In the genomic region with DNA sequence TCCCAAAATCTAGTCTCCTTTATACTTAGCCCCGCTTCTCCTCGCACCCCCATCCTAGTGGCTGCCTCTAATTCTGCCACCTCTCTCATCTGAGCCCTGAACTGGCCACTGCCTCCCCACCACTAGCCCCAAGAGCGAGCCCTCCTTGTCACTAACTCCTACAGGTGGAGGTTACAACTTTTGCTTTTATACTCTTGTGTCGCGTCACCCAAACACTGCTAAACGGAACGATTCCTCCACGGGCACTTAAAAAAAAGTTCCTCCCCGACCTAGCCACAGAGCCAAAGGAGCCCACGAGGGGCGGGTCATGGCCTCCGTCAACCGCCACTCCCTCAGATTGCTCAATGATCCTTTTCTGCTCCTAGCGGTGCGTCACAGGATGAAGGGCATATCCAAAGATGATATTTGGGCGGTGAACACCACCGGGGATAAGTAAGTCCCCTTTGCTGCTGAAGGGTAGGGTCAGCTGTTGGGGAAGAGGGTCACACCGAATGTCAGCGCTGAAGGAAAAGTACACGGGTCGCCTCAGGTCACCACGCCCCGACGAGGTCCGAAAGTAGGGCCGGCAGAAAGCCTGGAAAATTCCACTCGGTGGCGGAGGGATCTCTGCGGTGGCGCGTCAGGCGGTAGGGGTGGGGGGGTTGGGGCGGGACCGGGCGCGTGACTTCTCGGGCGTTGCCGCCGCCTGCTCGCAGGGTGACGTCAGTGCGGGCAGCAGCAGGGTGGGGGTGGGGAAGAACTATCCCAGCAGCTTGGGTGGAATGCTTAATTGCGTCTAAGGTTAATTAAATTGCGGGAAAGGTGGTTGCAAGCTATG, we compare ENCODE assay signal across 7 mouse cellular contexts. TPM values are rescaled to one million over a fixed set of nuclear protein-coding genes. Genes with fewer than 3 reads are reported as not detected.
DNase-seq lines count a peak whose midpoint lies in the region; ATAC-seq and TF ChIP-seq lines count a peak whose summit lies in the region.

No protein-coding gene starts in this region.

- no peaks in the 10 kb centered on the region for H3K36me3 ChIP-seq in intestine, postnatal 0 days (ENCODE audit: control insufficient read depth, insufficient read depth)
- H3K36me3 ChIP-seq in midbrain, embryonic 12.5 days, result no peaks in the 10 kb centered on the region
- H3K36me3 ChIP-seq in small intestine, adult 2 months (ENCODE audit: control insufficient read depth, insufficient read depth, low read length), result peaks cover 16% of the 10 kb centered on the region

- H3K27ac ChIP-seq in intestine, postnatal 0 days (ENCODE audit: low read depth, low read length), result peak overlapping the region; percentile 99
- H3K27ac ChIP-seq in midbrain, embryonic 12.5 days (replicated peaks), result peak overlapping the region; percentile 98
- H3K27ac ChIP-seq in small intestine, adult 2 months (ENCODE audit: insufficient read depth, low read depth, low read length), result peak overlapping the region; percentile 100

- H3K4me3 ChIP-seq in intestine, postnatal 0 days (ENCODE audit: low read depth, low read length), result peak overlapping the region; percentile 57
- H3K4me3 ChIP-seq in midbrain, embryonic 12.5 days, result peak overlapping the region; percentile 32
- peak overlapping the region; percentile 83 for H3K4me3 ChIP-seq in small intestine, adult 2 months (ENCODE audit: low read depth, low read length)

- DNase-seq in adrenal gland, adult (ENCODE audit: inconsistent age in 2 of 2, low spot score in 1 of 2), result peak; percentile 96 to 99
- peak; percentile 93 for DNase-seq in embryo, embryonic 10.5 days (ENCODE audit: low spot score)
- DNase-seq in gastrocnemius, postnatal 4 days (ENCODE audit: low spot score in 2 of 2), result peak; percentile 94 to 97
- DNase-seq in left cerebral cortex, postnatal 4 days, result peak; percentile 95

- H3K9ac ChIP-seq in intestine, postnatal 0 days (ENCODE audit: low read depth, low read length), result peak overlapping the region; percentile 93
- H3K9ac ChIP-seq in midbrain, embryonic 12.5 days (replicated peaks), result peak overlapping the region; percentile 53

- peak; percentile 50 for TF ChIP-seq CTCF in intestine, postnatal 0 days (IDR thresholded peaks at IDR 0.05; ENCODE audit: low read depth)
- peak; percentile 17; the same call in 1 of the 2 replicates for TF ChIP-seq CTCF in small intestine, adult 2 months (IDR thresholded peaks at IDR 0.05; ENCODE audit: extremely low read depth, insufficient read length, insufficient replicate concordance, low read depth, low read length)

- peak; percentile 52 for ATAC-seq in intestine, postnatal 0 days
- peak; percentile 59 for ATAC-seq in midbrain, embryonic 12.5 days (ENCODE audit: low FRiP score, low read depth)

- peak overlapping the region; percentile 68 for H3K4me2 ChIP-seq in intestine, postnatal 0 days (replicated peaks; ENCODE audit: low read depth)
- H3K4me2 ChIP-seq in midbrain, embryonic 12.5 days (replicated peaks), result peak overlapping the region; percentile 62

- H3K4me1 ChIP-seq in intestine, postnatal 0 days (replicated peaks; ENCODE audit: control insufficient read depth, insufficient read depth, low read length), result peaks cover 30% of the 10 kb centered on the region
- H3K4me1 ChIP-seq in midbrain, embryonic 12.5 days, result peaks cover 84% of the 10 kb centered on the region
- peaks cover 26% of the 10 kb centered on the region for H3K4me1 ChIP-seq in small intestine, adult 2 months (ENCODE audit: control insufficient read depth, insufficient read depth, insufficient read length, low read length)

- peak; percentile 100 for TF ChIP-seq POLR2A in small intestine, adult 2 months (IDR thresholded peaks at IDR 0.05; ENCODE audit: low read depth, low read length)

- H3K9me3 ChIP-seq in intestine, postnatal 0 days (ENCODE audit: control insufficient read depth), result no peaks in the 10 kb centered on the region
- H3K9me3 ChIP-seq in midbrain, embryonic 12.5 days, result no peaks in the 10 kb centered on the region

- intact Hi-C loops in left cerebral cortex, postnatal 4 days (cut with DNase I), result loop anchor here (1.0 kb wide), 1 partner anchor 43 kb away; no protein-coding TSS in a partner anchor

- 2% methylated on average over 43 of the region's 45 CpGs for WGBS in intestine, postnatal 0 days
- 8% methylated on average over 45 of the region's 45 CpGs for WGBS in midbrain, embryonic 12.5 days
- under 1% methylated on average over 45 of the region's 45 CpGs for WGBS in small intestine, adult 2 months

- no peaks in the 10 kb centered on the region for H3K27me3 ChIP-seq in intestine, postnatal 0 days (replicated peaks; ENCODE audit: control insufficient read depth, insufficient read depth, low read length)
- peaks cover 5% of the 10 kb centered on the region; the same call in 1 of the 2 replicates for H3K27me3 ChIP-seq in midbrain, embryonic 12.5 days
- H3K27me3 ChIP-seq in small intestine, adult 2 months (ENCODE audit: control insufficient read depth, insufficient read depth, low read length), result no peaks in the 10 kb centered on the region

RNA-seq across cellular contexts. Expression of a gene that starts 29.5 kb away (rescaled TPM):
- total RNA-seq in gastrocnemius, postnatal 4 days (2021), result 10 to 100 TPM; 16.2 to 16.7 TPM
- polyA plus RNA-seq in intestine, postnatal 0 days (2015; fragmentation: Nextera tagmentation; extraction: Ambion mirVana), result 21.7 and 24.0 TPM in 2 replicates
- total RNA-seq in left cerebral cortex, postnatal 4 days (2021), result 10 to 100 TPM; 12.1 to 13.4 TPM
- 22.3 and 24.8 TPM in 2 replicates for polyA plus RNA-seq in midbrain, embryonic 12.5 days (2016; fragmentation: Nextera tagmentation; extraction: Ambion mirVana)
- polyA plus RNA-seq in small intestine, adult 2 months (2012; rRNA removed), result 32.1 and 62.1 TPM in 2 replicates

RNA-seq across cellular contexts. Expression of a gene that starts 32.1 kb away (rescaled TPM):
- 1 to 10 TPM; 3.7 to 3.8 TPM for total RNA-seq in gastrocnemius, postnatal 4 days (2021)
- polyA plus RNA-seq in intestine, postnatal 0 days (2015; fragmentation: Nextera tagmentation; extraction: Ambion mirVana), result 3.8 and 4.0 TPM in 2 replicates
- 1 to 10 TPM; 1.4 to 2.0 TPM for total RNA-seq in left cerebral cortex, postnatal 4 days (2021)
- 1.9 and 3.4 TPM in 2 replicates for polyA plus RNA-seq in midbrain, embryonic 12.5 days (2016; fragmentation: Nextera tagmentation; extraction: Ambion mirVana)
- 207 and 241 TPM in 2 replicates for polyA plus RNA-seq in small intestine, adult 2 months (2012; rRNA removed)

RNA-seq across cellular contexts. Expression of a gene that starts 48.4 kb away (rescaled TPM):
- total RNA-seq in gastrocnemius, postnatal 4 days (2021), result 1 to 10 TPM; 1.5 to 2.6 TPM
- 1.0 and 1.2 TPM in 2 replicates for polyA plus RNA-seq in intestine, postnatal 0 days (2015; fragmentation: Nextera tagmentation; extraction: Ambion mirVana)
- total RNA-seq in left cerebral cortex, postnatal 4 days (2021), result 10 to 100 TPM; 10.2 to 11.7 TPM
- 11.1 and 11.4 TPM in 2 replicates for polyA plus RNA-seq in midbrain, embryonic 12.5 days (2016; fragmentation: Nextera tagmentation; extraction: Ambion mirVana)
- polyA plus RNA-seq in small intestine, adult 2 months (2012; rRNA removed), result 0.90 and 2.0 TPM in 2 replicates

Comparison
In these comparisons a context has a peak if more than half of its experiments do, and no peak if none do; other contexts are left out.
1. Peak in every context shown above with its lines: DNase-seq, ATAC-seq, H3K4me3 ChIP-seq and H3K27ac ChIP-seq.
2. H3K4me3 ChIP-seq: peak in every context shown above with its lines; median percentile 83 in small intestine, adult 2 months; 57 in intestine, postnatal 0 days; 32 in midbrain, embryonic 12.5 days.
3. RNA of a gene that starts 32.1 kb away (polyA plus RNA-seq): 207 to 241 TPM in small intestine, adult 2 months; 3.8 to 4.0 TPM in intestine, postnatal 0 days and 1.9 to 3.4 TPM in midbrain, embryonic 12.5 days; every median in the first group is over 10 times any median in the second.